In the genomic region with DNA sequence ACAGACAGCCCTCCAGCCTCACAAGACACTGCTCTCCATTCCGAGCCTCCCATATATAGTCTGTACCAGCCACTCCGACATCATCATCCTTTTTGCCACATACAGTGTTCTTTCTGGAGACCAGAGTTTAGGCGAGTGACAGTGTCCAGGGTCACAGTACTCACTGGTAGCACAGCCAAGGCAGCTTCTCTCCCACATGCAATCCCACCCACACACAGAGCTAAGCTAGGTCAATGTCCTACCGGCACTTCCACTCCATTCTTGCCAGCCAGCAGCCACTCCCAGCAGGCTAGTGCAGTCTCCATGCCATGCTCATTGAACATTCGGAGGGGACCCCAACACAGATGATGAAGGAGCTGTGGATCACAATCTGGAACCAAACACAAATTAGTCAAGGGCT, we compare ENCODE assay signal across 29 mouse cellular contexts. TPM values are rescaled to one million over a fixed set of nuclear protein-coding genes. Genes with fewer than 3 reads are reported as not detected.
"Had no signal": no experiment of that assay in that cellular context is flagged by ENCODE, and none has a peak within 500 bp of the region (broad histone marks: within the 10 kb centered on the region; RNA-seq: fewer than 3 reads in every experiment).

No protein-coding gene starts in this region.

- H3K27ac ChIP-seq: embryonic facial prominence, embryonic 10.5 days; embryonic facial prominence, embryonic 12.5 days; embryonic facial prominence, embryonic 13.5 days; embryonic facial prominence, embryonic 15.5 days; forebrain, embryonic 10.5 days; forebrain, embryonic 12.5 days; forebrain, embryonic 13.5 days; forebrain, embryonic 15.5 days; gastrocnemius, adult 2 months; heart, adult 2 months had no signal

- H3K4me2 ChIP-seq: embryonic facial prominence, embryonic 12.5 days; embryonic facial prominence, embryonic 13.5 days; embryonic facial prominence, embryonic 15.5 days; forebrain, embryonic 12.5 days; forebrain, embryonic 13.5 days; forebrain, embryonic 15.5 days had no signal

- ATAC-seq: forebrain, embryonic 13.5 days; forebrain, embryonic 14.5 days; forebrain, embryonic 15.5 days; forebrain, embryonic 16.5 days; forebrain, postnatal 0 days had no signal

- DNase-seq: cerebellum, adult 2 months; cerebellum, adult 8-10 months; cerebellum, adult 9-10 months; cerebellum, adult 9-11 months; cerebellum, postnatal 10 days; cerebellum, postnatal 14 days; cerebellum, postnatal 25 days; cerebellum, postnatal 36 days; embryo, embryonic 11 days; forebrain, postnatal 0 days; gastrocnemius, adult 2 months; gastrocnemius, postnatal 10 days; gastrocnemius, postnatal 14 days; gastrocnemius, postnatal 25 days; gastrocnemius, postnatal 36 days; heart, adult 11 months; heart, adult 18-20 months; heart, adult 2 months had no signal

- H3K4me1 ChIP-seq: embryonic facial prominence, embryonic 10.5 days; embryonic facial prominence, embryonic 12.5 days; embryonic facial prominence, embryonic 13.5 days; embryonic facial prominence, embryonic 15.5 days; forebrain, embryonic 10.5 days; forebrain, embryonic 12.5 days; forebrain, embryonic 13.5 days; forebrain, embryonic 15.5 days had no signal

- H3K9ac ChIP-seq: embryonic facial prominence, embryonic 12.5 days; embryonic facial prominence, embryonic 13.5 days; embryonic facial prominence, embryonic 15.5 days; forebrain, embryonic 12.5 days; forebrain, embryonic 13.5 days; forebrain, embryonic 15.5 days; forebrain, postnatal 0 days had no signal

- H3K4me3 ChIP-seq: embryonic facial prominence, embryonic 10.5 days; embryonic facial prominence, embryonic 12.5 days; embryonic facial prominence, embryonic 13.5 days; embryonic facial prominence, embryonic 15.5 days; erythroblast, embryonic 14.5 days; forebrain, embryonic 10.5 days; forebrain, embryonic 12.5 days; forebrain, embryonic 13.5 days; forebrain, embryonic 15.5 days; gastrocnemius, adult 2 months; heart, adult 2 months had no signal

- H3K9me3 ChIP-seq: embryonic facial prominence, embryonic 10.5 days; embryonic facial prominence, embryonic 12.5 days; embryonic facial prominence, embryonic 13.5 days; embryonic facial prominence, embryonic 15.5 days; forebrain, embryonic 10.5 days; forebrain, embryonic 12.5 days; forebrain, embryonic 13.5 days; forebrain, embryonic 15.5 days had no signal

- H3K27me3 ChIP-seq: embryonic facial prominence, embryonic 12.5 days; embryonic facial prominence, embryonic 13.5 days; embryonic facial prominence, embryonic 15.5 days; forebrain, embryonic 12.5 days; forebrain, embryonic 13.5 days; forebrain, embryonic 15.5 days had no signal

RNA-seq across cellular contexts. Expression of a gene that starts 23.7 kb away (rescaled TPM):
- polyA plus RNA-seq: erythroblast, embryonic 14.5 days had no signal
